Mouse (Mus musculus): ENCODE data around the gene Arhgap32. TPM values are rescaled to one million over a fixed set of nuclear protein-coding genes. Genes with fewer than 3 reads are reported as not detected.

Arhgap32 gene
- polyA plus RNA-seq, 1 experiment, result 1.5 TPM

GRCm38 (mm10) chr9:32291618-32292017 lies 175.7 kb downstream of the Arhgap32 start:
- Histone ChIP-seq H3K4me3 (ENCODE audit: control insufficient read depth, insufficient read depth, low read length) (no peak overlapping the region), H3K4me1 (replicated peaks; ENCODE audit: control insufficient read depth, insufficient read depth, low read length) (no peaks in the 10 kb centered on the region), H3K27ac (ENCODE audit: control insufficient read depth, insufficient read depth, low read length) (no peak overlapping the region), H3K27me3 (ENCODE audit: control insufficient read depth, insufficient read depth, low read length) (no peaks in the 10 kb centered on the region), H3K36me3 (ENCODE audit: control insufficient read depth, insufficient read depth, low read length) (no peaks in the 10 kb centered on the region)
- DNase-seq, result no peak
- WGBS, result 25% methylated on average over 7 of the region's 7 CpGs
- TF ChIP-seq POLR2A (IDR thresholded peaks at IDR 0.05; ENCODE audit: control insufficient read depth, extremely low read depth, insufficient read depth, low read length, poor library complexity) (no peak), CTCF (IDR thresholded peaks at IDR 0.05; ENCODE audit: borderline replicate concordance, control insufficient read depth, extremely low read depth, insufficient read depth, low read length, poor library complexity) (no peak)

- DNase-seq, result no peak
- H3K27ac ChIP-seq (ENCODE audit: control insufficient read depth, insufficient read depth, low read length), result no peak overlapping the region
- no peaks in the 10 kb centered on the region for H3K27me3 ChIP-seq (ENCODE audit: control insufficient read depth, insufficient read depth, low read length)
- no peak overlapping the region for H3K4me3 ChIP-seq (ENCODE audit: control insufficient read depth, insufficient read depth, low read length)
- H3K4me1 ChIP-seq (replicated peaks; ENCODE audit: control insufficient read depth, insufficient read depth, low read length), result no peaks in the 10 kb centered on the region
- WGBS, result 82% methylated on average over 5 of the region's 5 CpGs
- TF ChIP-seq CTCF (IDR thresholded peaks at IDR 0.05; ENCODE audit: borderline replicate concordance, control insufficient read depth, extremely low read depth, insufficient read depth, low read length, poor library complexity), result no peak
- TF ChIP-seq POLR2A (IDR thresholded peaks at IDR 0.05; ENCODE audit: control insufficient read depth, extremely low read depth, insufficient read depth, low read length, poor library complexity), result no peak
- H3K36me3 ChIP-seq (ENCODE audit: control insufficient read depth, insufficient read depth, low read length), result no peaks in the 10 kb centered on the region
Measured at GRCm38 (mm10) chr9:32292686-32293085, 176.8 kb downstream of the Arhgap32 start.

- no peaks in the 10 kb centered on the region for H3K4me1 ChIP-seq (replicated peaks; ENCODE audit: control insufficient read depth, insufficient read depth, low read length)
- TF ChIP-seq CTCF (IDR thresholded peaks at IDR 0.05; ENCODE audit: borderline replicate concordance, control insufficient read depth, extremely low read depth, insufficient read depth, low read length, poor library complexity) (no peak), POLR2A (IDR thresholded peaks at IDR 0.05; ENCODE audit: control insufficient read depth, extremely low read depth, insufficient read depth, low read length, poor library complexity) (no peak)
- H3K27ac ChIP-seq (ENCODE audit: control insufficient read depth, insufficient read depth, low read length), result no peak overlapping the region
- DNase-seq, result no peak
- H3K36me3 ChIP-seq (ENCODE audit: control insufficient read depth, insufficient read depth, low read length), result no peaks in the 10 kb centered on the region
- H3K27me3 ChIP-seq (ENCODE audit: control insufficient read depth, insufficient read depth, low read length), result no peaks in the 10 kb centered on the region
- 94% methylated on average over 9 of the region's 9 CpGs for WGBS
- H3K4me3 ChIP-seq (ENCODE audit: control insufficient read depth, insufficient read depth, low read length), result no peak overlapping the region
Measured at GRCm38 (mm10) chr9:32295061-32295800, 179.3 kb downstream of the Arhgap32 start.

- 94% methylated on average over 13 of the region's 13 CpGs for WGBS
- no peaks in the 10 kb centered on the region for H3K27me3 ChIP-seq (ENCODE audit: control insufficient read depth, insufficient read depth, low read length)
- TF ChIP-seq POLR2A (IDR thresholded peaks at IDR 0.05; ENCODE audit: control insufficient read depth, extremely low read depth, insufficient read depth, low read length, poor library complexity), result no peak
- no peak for TF ChIP-seq CTCF (IDR thresholded peaks at IDR 0.05; ENCODE audit: borderline replicate concordance, control insufficient read depth, extremely low read depth, insufficient read depth, low read length, poor library complexity)
- no peak overlapping the region for H3K27ac ChIP-seq (ENCODE audit: control insufficient read depth, insufficient read depth, low read length)
- no peaks in the 10 kb centered on the region for H3K36me3 ChIP-seq (ENCODE audit: control insufficient read depth, insufficient read depth, low read length)
- no peak for DNase-seq
- no peaks in the 10 kb centered on the region for H3K4me1 ChIP-seq (replicated peaks; ENCODE audit: control insufficient read depth, insufficient read depth, low read length)
- H3K4me3 ChIP-seq (ENCODE audit: control insufficient read depth, insufficient read depth, low read length), result no peak overlapping the region
Measured at GRCm38 (mm10) chr9:32302501-32303150, 186.7 kb downstream of the Arhgap32 start.

- no peaks in the 10 kb centered on the region for H3K27me3 ChIP-seq (ENCODE audit: control insufficient read depth, insufficient read depth, low read length)
- H3K27ac ChIP-seq (ENCODE audit: control insufficient read depth, insufficient read depth, low read length), result no peak overlapping the region
- H3K36me3 ChIP-seq (ENCODE audit: control insufficient read depth, insufficient read depth, low read length), result no peaks in the 10 kb centered on the region
- H3K4me3 ChIP-seq (ENCODE audit: control insufficient read depth, insufficient read depth, low read length), result no peak overlapping the region
- 86% methylated on average over 14 of the region's 14 CpGs for WGBS
- DNase-seq, result no peak
- no peak for TF ChIP-seq POLR2A (IDR thresholded peaks at IDR 0.05; ENCODE audit: control insufficient read depth, extremely low read depth, insufficient read depth, low read length, poor library complexity)
- no peak for TF ChIP-seq CTCF (IDR thresholded peaks at IDR 0.05; ENCODE audit: borderline replicate concordance, control insufficient read depth, extremely low read depth, insufficient read depth, low read length, poor library complexity)
- H3K4me1 ChIP-seq (replicated peaks; ENCODE audit: control insufficient read depth, insufficient read depth, low read length), result no peaks in the 10 kb centered on the region
Measured at GRCm38 (mm10) chr9:32311786-32312185, 195.8 kb downstream of the Arhgap32 start.

GRCm38 (mm10) chr9:32312208-32312607 lies 196.3 kb downstream of the Arhgap32 start:
- no peak for TF ChIP-seq POLR2A (IDR thresholded peaks at IDR 0.05; ENCODE audit: control insufficient read depth, extremely low read depth, insufficient read depth, low read length, poor library complexity)
- TF ChIP-seq CTCF (IDR thresholded peaks at IDR 0.05; ENCODE audit: borderline replicate concordance, control insufficient read depth, extremely low read depth, insufficient read depth, low read length, poor library complexity), result no peak
- no peak overlapping the region for H3K27ac ChIP-seq (ENCODE audit: control insufficient read depth, insufficient read depth, low read length)
- WGBS, result 65% methylated on average over 4 of the region's 4 CpGs
- H3K4me1 ChIP-seq (replicated peaks; ENCODE audit: control insufficient read depth, insufficient read depth, low read length), result no peaks in the 10 kb centered on the region
- H3K27me3 ChIP-seq (ENCODE audit: control insufficient read depth, insufficient read depth, low read length), result no peaks in the 10 kb centered on the region
- H3K36me3 ChIP-seq (ENCODE audit: control insufficient read depth, insufficient read depth, low read length), result no peaks in the 10 kb centered on the region
- no peak for DNase-seq
- H3K4me3 ChIP-seq (ENCODE audit: control insufficient read depth, insufficient read depth, low read length), result no peak overlapping the region
